Mouse (Mus musculus): ENCODE measurements around the gene L3mbtl1. TPM values are rescaled to one million over a fixed set of nuclear protein-coding genes. Genes with fewer than 3 reads are reported as not detected.

The L3mbtl1 gene
- total RNA-seq, 2 experiments from 2014 or later: 29.6 to 35.0 TPM

GRCm38 (mm10) chr2:162932706-162933105 lies 10.6 kb upstream of the L3mbtl1 start:
- no peak for DNase-seq (ENCODE audit: extremely low spot score in 1 of 2, low spot score in 2 of 2)
- intact Hi-C loops (cut with DNase I): no loop called here

- DNase-seq (ENCODE audit: extremely low spot score in 1 of 2, low spot score in 2 of 2): no peak
- intact Hi-C loops (cut with DNase I): no loop called here
These were observed 8.9 kb upstream of the L3mbtl1 start for GRCm38 (mm10) chr2:162934421-162934820.

- intact Hi-C loops (cut with DNase I): no loop called here
These were observed 7.6 kb upstream of the L3mbtl1 start for GRCm38 (mm10) chr2:162935700-162936099.

GRCm38 (mm10) chr2:162939562-162939961 lies 3.7 kb upstream of the L3mbtl1 start:
- DNase-seq (ENCODE audit: extremely low spot score in 1 of 2, low spot score in 2 of 2): no peak
- intact Hi-C loops (cut with DNase I): no loop called here

More at GRCm38 (mm10) chr2:162935700-162936099, 7.6 kb upstream of the L3mbtl1 start:
- no peak for DNase-seq (ENCODE audit: extremely low spot score in 1 of 2, low spot score in 2 of 2)

GRCm38 (mm10) chr2:162943931-162944330 lies 659 bp downstream of the L3mbtl1 start:
- peak in 1 of 2 experiments; percentile 50 for DNase-seq (ENCODE audit: extremely low spot score in 1 of 2, low spot score in 2 of 2)
- intact Hi-C loops (cut with DNase I): no loop called here

- no peak for DNase-seq (ENCODE audit: extremely low spot score in 1 of 2, low spot score in 2 of 2)
- intact Hi-C loops (cut with DNase I): no loop called here
These were observed 3.7 kb downstream of the L3mbtl1 start for GRCm38 (mm10) chr2:162946964-162947363.

- intact Hi-C loops (cut with DNase I): no loop called here
- peak in 1 of 2 experiments; percentile 76 for DNase-seq (ENCODE audit: extremely low spot score in 1 of 2, low spot score in 2 of 2)
These were observed 4.5 kb downstream of the L3mbtl1 start for GRCm38 (mm10) chr2:162947736-162948135.

GRCm38 (mm10) chr2:162948221-162948620 lies 4.9 kb downstream of the L3mbtl1 start:
- intact Hi-C loops (cut with DNase I): no loop called here
- DNase-seq (ENCODE audit: extremely low spot score in 1 of 2, low spot score in 2 of 2): peak in 1 of 2 experiments; percentile 45

- no peak for DNase-seq (ENCODE audit: extremely low spot score in 1 of 2, low spot score in 2 of 2)
- intact Hi-C loops (cut with DNase I): no loop called here
These were observed 7.5 kb downstream of the L3mbtl1 start for GRCm38 (mm10) chr2:162950776-162951175.

- intact Hi-C loops (cut with DNase I): no loop called here
- DNase-seq (ENCODE audit: extremely low spot score in 1 of 2, low spot score in 2 of 2): no peak
These were observed 13.6 kb downstream of the L3mbtl1 start for GRCm38 (mm10) chr2:162956843-162957242.

GRCm38 (mm10) chr2:162961321-162961720 lies 18.0 kb downstream of the L3mbtl1 start:
- DNase-seq (ENCODE audit: extremely low spot score in 1 of 2, low spot score in 2 of 2): no peak
- intact Hi-C loops (cut with DNase I): no loop called here

GRCm38 (mm10) chr2:162966734-162967133 lies 23.5 kb downstream of the L3mbtl1 start:
- intact Hi-C loops (cut with DNase I): no loop called here
- DNase-seq (ENCODE audit: extremely low spot score in 1 of 2, low spot score in 2 of 2): no peak

- DNase-seq (ENCODE audit: extremely low spot score in 1 of 2, low spot score in 2 of 2): no peak
- intact Hi-C loops (cut with DNase I): no loop called here
These were observed 25.1 kb downstream of the L3mbtl1 start for GRCm38 (mm10) chr2:162968357-162968756.

- intact Hi-C loops (cut with DNase I): no loop called here
- no peak for DNase-seq (ENCODE audit: extremely low spot score in 1 of 2, low spot score in 2 of 2)
These were observed 25.8 kb downstream of the L3mbtl1 start for GRCm38 (mm10) chr2:162969101-162969500.

GRCm38 (mm10) chr2:162970896-162971295 lies 27.6 kb downstream of the L3mbtl1 start:
- DNase-seq (ENCODE audit: extremely low spot score in 1 of 2, low spot score in 2 of 2): no peak
- intact Hi-C loops (cut with DNase I): no loop called here

GRCm38 (mm10) chr2:162972752-162973151 lies 29.5 kb downstream of the L3mbtl1 start:
- DNase-seq (ENCODE audit: extremely low spot score in 1 of 2, low spot score in 2 of 2): no peak
- intact Hi-C loops (cut with DNase I): no loop called here

- no peak for DNase-seq (ENCODE audit: extremely low spot score in 1 of 2, low spot score in 2 of 2)
These were observed 29.9 kb downstream of the L3mbtl1 start for GRCm38 (mm10) chr2:162973206-162973605.

GRCm38 (mm10) chr2:162973637-162974036 lies 30.4 kb downstream of the L3mbtl1 start:
- no peak for DNase-seq (ENCODE audit: extremely low spot score in 1 of 2, low spot score in 2 of 2)
- intact Hi-C loops (cut with DNase I): no loop called here

More at GRCm38 (mm10) chr2:162973206-162973605, 29.9 kb downstream of the L3mbtl1 start:
- intact Hi-C loops (cut with DNase I): no loop called here

GRCm38 (mm10) chr2:162975157-162975775 lies 32.0 kb downstream of the L3mbtl1 start:
- DNase-seq (ENCODE audit: extremely low spot score in 1 of 2, low spot score in 2 of 2): peak in 1 of 2 experiments; percentile 20
- intact Hi-C loops (cut with DNase I): no loop called here

GRCm38 (mm10) chr2:162976001-162976400 lies 32.7 kb downstream of the L3mbtl1 start:
- intact Hi-C loops (cut with DNase I): no loop called here
- peak in 1 of 2 experiments; percentile 46 for DNase-seq (ENCODE audit: extremely low spot score in 1 of 2, low spot score in 2 of 2)

GRCm38 (mm10) chr2:162984381-162984780 lies 41.1 kb downstream of the L3mbtl1 start:
- no peak for DNase-seq (ENCODE audit: extremely low spot score in 1 of 2, low spot score in 2 of 2)
- intact Hi-C loops (cut with DNase I): no loop called here

Data from left cerebral cortex, postnatal 10 days (tissue).